Mouse (Mus musculus): ENCODE measurements around the gene Tdrd9. TPM values are rescaled to one million over a fixed set of nuclear protein-coding genes. Genes with fewer than 3 reads are reported as not detected.
"Not testable (repeated sequence)": the region's sequence is repeated elsewhere in the genome, so short reads cannot be mapped to it uniquely, and the experiment has no call there.

Tdrd9 gene
- polyA plus RNA-seq, 1 experiment, result not detected

DNA sequence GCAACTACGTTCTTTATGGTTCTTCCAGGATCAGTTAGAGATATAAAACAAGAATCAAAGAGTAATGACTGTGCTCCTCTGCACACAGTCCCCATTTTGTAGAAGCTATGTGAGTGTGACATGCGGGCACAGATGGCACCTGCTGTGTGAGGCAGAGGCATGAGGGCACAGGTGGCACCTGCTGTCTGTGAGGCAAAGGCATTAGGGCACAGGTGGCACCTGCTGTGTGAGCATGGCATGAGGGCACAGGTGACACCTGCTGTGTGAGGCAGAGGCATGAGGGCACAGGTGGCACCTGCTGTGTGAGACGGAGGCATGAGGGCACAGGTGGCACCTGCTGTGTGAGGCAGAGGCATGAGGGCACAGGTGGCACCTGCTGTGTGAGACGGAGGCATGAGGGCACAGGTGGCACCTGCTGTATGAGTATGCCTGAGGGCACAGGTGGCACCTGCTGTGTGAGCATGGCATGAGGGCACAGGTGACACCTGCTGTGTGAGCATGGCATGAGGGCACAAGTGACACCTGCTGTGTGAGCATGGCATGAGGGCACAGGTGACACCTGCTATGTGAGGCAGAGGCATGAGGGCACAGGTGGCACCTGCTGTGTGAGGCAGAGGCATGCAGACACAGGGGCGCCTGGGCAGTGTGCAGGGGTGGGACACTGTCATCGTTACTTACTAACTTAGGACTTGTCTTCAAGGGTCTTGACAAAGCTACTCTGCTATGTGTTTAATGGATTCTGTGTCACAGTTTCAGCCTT is 64.2 kb downstream of the Tdrd9 start:
- H3K4me1 ChIP-seq (ENCODE audit: control insufficient read depth, insufficient read depth, insufficient read length, low read length); H3K4me3 ChIP-seq (ENCODE audit: insufficient read depth, low read depth, low read length); H3K27ac ChIP-seq (replicated peaks; ENCODE audit: low read depth, low read length): not testable (repeated sequence)

DNA sequence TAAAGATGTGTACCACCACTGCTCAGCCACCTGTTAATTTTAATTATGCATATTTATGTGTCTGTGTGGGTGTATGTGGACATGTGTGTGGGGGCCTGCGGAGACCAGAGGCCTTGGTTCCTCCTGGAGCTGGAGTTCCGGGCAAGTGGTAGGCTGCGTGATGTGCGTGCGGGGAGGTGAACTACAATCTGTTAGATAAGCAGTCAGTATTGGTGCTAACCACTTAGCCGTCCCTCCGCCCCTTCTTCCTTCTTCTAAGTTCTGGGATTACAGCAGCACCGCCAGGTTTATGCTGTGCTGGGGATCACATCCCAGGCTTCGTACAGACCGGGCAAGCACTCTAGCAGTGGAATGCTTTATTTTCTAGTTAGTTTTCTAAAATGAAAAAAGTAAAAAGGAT is 67.1 kb downstream of the Tdrd9 start:
- no peak overlapping the region for H3K27ac ChIP-seq (replicated peaks; ENCODE audit: low read depth, low read length)
- H3K4me1 ChIP-seq (ENCODE audit: control insufficient read depth, insufficient read depth, insufficient read length, low read length), result no peaks in the 10 kb centered on the region
- H3K4me3 ChIP-seq (ENCODE audit: insufficient read depth, low read depth, low read length), result no peak overlapping the region

DNA sequence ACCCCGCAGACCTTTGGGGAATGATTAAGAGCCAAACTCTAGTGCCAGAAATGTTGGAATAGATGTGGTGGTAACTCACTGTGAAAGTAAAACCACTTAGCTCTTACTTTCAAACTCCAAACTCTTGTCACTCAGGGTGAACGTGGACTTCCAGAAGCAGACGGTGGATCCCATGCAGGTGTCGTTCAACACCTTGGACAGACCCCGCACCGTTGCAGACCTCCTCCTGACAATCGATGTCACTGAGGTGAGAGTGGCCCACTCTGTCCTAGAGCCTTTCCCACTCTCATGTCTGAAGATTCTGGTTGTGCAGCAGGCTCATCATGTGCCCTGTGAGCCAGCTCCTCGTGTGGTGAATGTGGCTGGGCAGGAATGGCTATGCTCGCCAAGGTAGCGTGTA is 67.8 kb downstream of the Tdrd9 start:
- Histone ChIP-seq H3K4me1 (ENCODE audit: control insufficient read depth, insufficient read depth, insufficient read length, low read length) (no peaks in the 10 kb centered on the region), H3K27ac (replicated peaks; ENCODE audit: low read depth, low read length) (no peak overlapping the region), H3K4me3 (ENCODE audit: insufficient read depth, low read depth, low read length) (no peak overlapping the region)

- Histone ChIP-seq H3K4me1 (ENCODE audit: control insufficient read depth, insufficient read depth, insufficient read length, low read length) (no peaks in the 10 kb centered on the region), H3K4me3 (ENCODE audit: insufficient read depth, low read depth, low read length) (no peak overlapping the region), H3K27ac (replicated peaks; ENCODE audit: low read depth, low read length) (no peak overlapping the region)
These were observed 71.3 kb downstream of the Tdrd9 start for GRCm38 (mm10) chr12:112042681-112043080.

GRCm38 (mm10) chr12:112077651-112078050 is 106.3 kb downstream of the Tdrd9 start:
- H3K27ac ChIP-seq (replicated peaks; ENCODE audit: low read depth, low read length), result no peak overlapping the region
- H3K4me3 ChIP-seq (ENCODE audit: insufficient read depth, low read depth, low read length), result no peak overlapping the region

DNA sequence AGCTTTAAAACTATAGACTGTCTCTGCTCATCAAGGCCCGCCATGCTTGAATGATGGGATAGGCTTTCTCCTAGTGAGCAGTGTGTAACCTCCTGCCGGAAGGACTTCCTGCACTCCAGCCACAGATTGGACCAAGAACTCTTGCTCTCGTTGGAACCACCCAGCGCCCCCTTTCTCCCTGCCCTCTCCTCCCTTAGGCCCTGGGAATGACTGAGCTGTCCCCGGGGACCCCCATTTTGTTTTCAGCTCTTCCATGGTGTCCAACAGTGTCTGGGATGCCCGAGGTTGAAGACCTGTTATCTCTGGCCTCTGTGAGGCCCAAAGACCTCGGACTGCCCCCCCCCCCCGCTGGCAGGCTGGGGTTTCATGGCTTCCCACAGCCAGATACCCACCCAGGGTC is 108.6 kb downstream of the Tdrd9 start:
- H3K4me3 ChIP-seq (ENCODE audit: insufficient read depth, low read depth, low read length), result no peak overlapping the region
- H3K27ac ChIP-seq (replicated peaks; ENCODE audit: low read depth, low read length), result no peak overlapping the region

More at GRCm38 (mm10) chr12:112077651-112078050, 106.3 kb downstream of the Tdrd9 start:
- no peaks in the 10 kb centered on the region for H3K4me1 ChIP-seq (ENCODE audit: control insufficient read depth, insufficient read depth, insufficient read length, low read length)

DNA sequence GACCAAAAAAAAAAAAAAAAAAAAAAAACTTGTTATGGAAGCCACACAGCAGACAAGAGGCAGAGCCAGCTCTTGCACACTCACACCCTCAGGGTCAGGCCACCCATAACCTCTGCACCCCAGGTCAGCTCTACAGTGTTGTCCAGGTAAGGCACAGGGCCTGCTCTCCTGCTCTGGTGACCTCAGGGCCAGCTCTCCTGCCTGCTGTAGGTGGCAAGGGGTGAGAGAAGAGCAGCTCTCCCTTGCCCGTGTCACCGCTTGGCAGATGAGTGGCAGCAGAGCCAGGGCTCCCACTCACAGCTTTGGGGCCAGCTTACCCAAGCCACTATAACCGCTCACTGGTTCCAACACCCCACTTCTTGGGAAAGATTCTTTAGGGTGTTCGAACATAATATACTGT is 109.6 kb downstream of the Tdrd9 start:
- H3K4me3 ChIP-seq (ENCODE audit: insufficient read depth, low read depth, low read length), result no peak overlapping the region
- no peaks in the 10 kb centered on the region for H3K4me1 ChIP-seq (ENCODE audit: control insufficient read depth, insufficient read depth, insufficient read length, low read length)
- no peak overlapping the region for H3K27ac ChIP-seq (replicated peaks; ENCODE audit: low read depth, low read length)

More for the DNA sequence above, 108.6 kb downstream of the Tdrd9 start:
- H3K4me1 ChIP-seq (ENCODE audit: control insufficient read depth, insufficient read depth, insufficient read length, low read length), result no peaks in the 10 kb centered on the region

- Histone ChIP-seq H3K4me1 (ENCODE audit: control insufficient read depth, insufficient read depth, insufficient read length, low read length) (no peaks in the 10 kb centered on the region), H3K27ac (replicated peaks; ENCODE audit: low read depth, low read length) (no peak overlapping the region)
These were observed 110.9 kb downstream of the Tdrd9 start for GRCm38 (mm10) chr12:112082241-112082640.

DNA sequence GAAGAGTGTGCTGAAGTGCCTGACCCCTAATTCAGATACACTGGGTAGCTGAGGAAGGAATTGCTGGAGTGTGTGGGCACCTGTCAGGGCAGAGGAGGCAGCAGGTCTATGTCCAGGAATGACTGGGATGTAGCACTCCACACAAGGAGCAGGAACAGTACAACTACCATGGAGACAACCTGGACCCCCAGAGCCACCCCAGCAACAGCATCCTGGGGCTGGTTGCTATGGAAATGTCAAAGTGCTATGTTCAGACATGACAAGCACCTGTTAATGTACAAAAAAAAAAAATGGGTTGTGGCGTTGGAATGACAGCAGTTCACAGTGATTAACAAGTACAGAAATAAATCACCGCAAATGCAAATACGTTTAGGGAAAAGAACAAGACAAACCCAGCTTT is 114.9 kb downstream of the Tdrd9 start:
- Histone ChIP-seq H3K27ac (replicated peaks; ENCODE audit: low read depth, low read length) (no peak overlapping the region), H3K4me1 (ENCODE audit: control insufficient read depth, insufficient read depth, insufficient read length, low read length) (no peaks in the 10 kb centered on the region), H3K4me3 (ENCODE audit: insufficient read depth, low read depth, low read length) (no peak overlapping the region)

More at GRCm38 (mm10) chr12:112082241-112082640, 110.9 kb downstream of the Tdrd9 start:
- H3K4me3 ChIP-seq (ENCODE audit: insufficient read depth, low read depth, low read length), result no peak overlapping the region

DNA sequence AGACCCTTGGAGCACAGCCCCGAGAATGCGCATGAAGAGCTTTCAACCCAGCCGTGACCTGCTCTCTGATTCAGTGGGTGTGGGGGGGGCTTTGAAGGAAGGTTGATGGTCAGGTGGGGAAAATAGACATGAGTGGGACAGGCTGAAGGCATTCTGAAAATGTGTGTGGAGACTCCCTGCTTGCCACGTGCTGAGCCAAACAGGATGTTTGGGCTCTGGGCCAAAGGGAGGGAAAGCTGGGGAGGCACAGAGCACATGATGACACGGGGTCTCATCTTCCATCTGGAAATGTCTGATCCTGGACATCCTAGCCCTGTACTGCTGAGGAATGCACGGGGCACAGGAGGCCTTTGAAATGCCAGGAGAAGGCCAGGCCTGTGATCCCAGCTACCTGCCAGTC is 115.4 kb downstream of the Tdrd9 start:
- Histone ChIP-seq H3K4me3 (ENCODE audit: insufficient read depth, low read depth, low read length) (no peak overlapping the region), H3K4me1 (ENCODE audit: control insufficient read depth, insufficient read depth, insufficient read length, low read length) (no peaks in the 10 kb centered on the region), H3K27ac (replicated peaks; ENCODE audit: low read depth, low read length) (no peak overlapping the region)

DNA sequence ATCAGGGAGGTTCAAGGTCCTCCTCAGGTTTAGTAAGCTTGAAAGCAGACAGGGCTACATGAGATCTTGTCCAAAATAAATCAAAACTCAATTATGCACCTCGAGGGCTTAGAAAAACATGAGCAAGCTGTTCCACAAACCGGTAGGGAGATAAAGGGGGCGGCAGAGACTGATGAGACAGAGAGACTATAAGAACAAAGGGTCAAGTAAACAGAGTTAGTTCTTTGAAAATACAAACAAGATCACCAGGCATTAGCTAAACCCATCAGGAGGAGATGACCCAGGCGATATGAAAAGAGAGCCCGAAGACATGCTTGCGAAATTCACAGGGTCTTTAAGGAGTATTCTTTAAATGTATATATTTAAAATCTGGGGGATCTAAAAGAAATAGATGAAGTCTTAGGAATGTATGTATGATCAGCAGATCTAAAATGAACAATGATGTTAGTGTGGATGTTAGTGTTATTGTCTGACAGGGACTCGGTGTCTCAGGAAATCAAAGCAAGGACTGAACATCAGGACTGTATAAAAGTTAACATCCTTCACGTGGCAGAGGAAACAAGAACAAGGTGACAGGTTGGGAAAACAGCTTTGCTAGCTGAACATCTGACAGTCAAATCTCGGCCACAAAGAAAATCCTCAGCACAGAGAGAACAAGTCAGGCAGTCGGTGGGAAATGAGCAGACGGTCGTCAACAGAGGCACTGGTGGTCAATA is 117.4 kb downstream of the Tdrd9 start:
- no peak overlapping the region for H3K4me3 ChIP-seq (ENCODE audit: insufficient read depth, low read depth, low read length)
- no peaks in the 10 kb centered on the region for H3K4me1 ChIP-seq (ENCODE audit: control insufficient read depth, insufficient read depth, insufficient read length, low read length)
- H3K27ac ChIP-seq (replicated peaks; ENCODE audit: low read depth, low read length), result no peak overlapping the region

DNA sequence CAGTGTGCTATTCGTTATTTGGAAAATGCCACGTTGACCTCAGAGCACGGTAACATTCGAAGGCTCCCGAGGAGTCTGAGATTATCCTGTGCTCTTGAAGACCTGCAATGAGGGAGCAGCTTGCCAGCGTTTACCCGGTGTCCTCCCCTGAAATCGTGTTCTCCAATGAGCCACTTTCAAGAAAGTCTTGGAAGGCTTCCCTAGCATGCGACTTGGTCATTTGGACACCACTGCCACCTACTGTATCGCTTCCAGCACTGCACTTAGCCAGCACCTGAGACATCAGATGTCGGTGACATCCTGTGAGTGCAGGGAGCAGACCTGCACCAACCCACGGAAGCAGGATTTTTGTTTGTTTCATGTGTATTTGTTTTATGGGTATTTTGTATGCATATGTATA is 119.7 kb downstream of the Tdrd9 start:
- no peak overlapping the region for H3K4me3 ChIP-seq (ENCODE audit: insufficient read depth, low read depth, low read length)
- no peak overlapping the region for H3K27ac ChIP-seq (replicated peaks; ENCODE audit: low read depth, low read length)
- no peaks in the 10 kb centered on the region for H3K4me1 ChIP-seq (ENCODE audit: control insufficient read depth, insufficient read depth, insufficient read length, low read length)

- Histone ChIP-seq H3K4me3 (ENCODE audit: insufficient read depth, low read depth, low read length) (no peak overlapping the region), H3K27ac (replicated peaks; ENCODE audit: low read depth, low read length) (no peak overlapping the region), H3K4me1 (ENCODE audit: control insufficient read depth, insufficient read depth, insufficient read length, low read length) (peaks cover 4% of the 10 kb centered on the region; the same call in 1 of the 2 replicates)
These were observed 123.0 kb downstream of the Tdrd9 start for GRCm38 (mm10) chr12:112094261-112094880.

DNA sequence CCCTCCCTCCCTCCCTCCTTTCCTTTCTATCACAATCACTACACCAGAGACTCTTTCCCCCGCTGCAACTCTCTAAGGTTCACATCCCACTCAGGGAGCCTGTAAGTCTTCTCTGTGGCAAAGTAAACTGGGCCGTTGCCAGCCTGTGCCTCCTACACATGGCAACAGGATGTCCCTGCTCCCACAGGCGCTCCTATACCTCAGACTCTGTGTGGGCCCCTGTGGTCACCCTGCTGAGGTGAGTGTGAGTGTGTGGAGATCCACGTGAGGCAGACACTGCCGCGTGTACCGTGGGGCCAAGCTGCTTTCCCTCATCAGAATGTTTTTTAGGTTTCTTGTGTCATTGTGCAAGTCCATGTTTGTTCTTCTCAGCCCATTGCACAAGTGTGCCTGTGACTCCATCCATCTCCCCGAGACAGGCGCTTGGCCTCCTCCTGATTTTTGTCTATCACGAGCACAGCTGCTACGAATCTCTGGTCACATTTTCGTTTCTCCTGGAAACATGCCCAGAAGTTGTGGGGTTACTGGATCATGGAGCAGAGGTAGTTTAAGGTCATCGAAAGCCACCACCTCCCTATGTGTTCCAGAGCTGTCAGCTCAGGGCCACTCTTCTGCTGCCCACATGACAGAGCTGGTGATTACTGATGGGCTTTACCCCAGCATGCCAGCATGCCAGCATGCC is 124.8 kb downstream of the Tdrd9 start:
- Histone ChIP-seq H3K4me3 (ENCODE audit: insufficient read depth, low read depth, low read length) (no peak overlapping the region), H3K27ac (replicated peaks; ENCODE audit: low read depth, low read length) (peak overlapping the region; percentile 79)

GRCm38 (mm10) chr12:112096733-112097117 is 125.4 kb downstream of the Tdrd9 start:
- Histone ChIP-seq H3K4me1 (ENCODE audit: control insufficient read depth, insufficient read depth, insufficient read length, low read length) (peaks cover 4% of the 10 kb centered on the region; the same call in 1 of the 2 replicates), H3K27ac (replicated peaks; ENCODE audit: low read depth, low read length) (peak overlapping the region; percentile 53)

More for the DNA sequence above, 124.8 kb downstream of the Tdrd9 start:
- H3K4me1 ChIP-seq (ENCODE audit: control insufficient read depth, insufficient read depth, insufficient read length, low read length), result peaks cover 4% of the 10 kb centered on the region; the same call in 1 of the 2 replicates

More at GRCm38 (mm10) chr12:112096733-112097117, 125.4 kb downstream of the Tdrd9 start:
- no peak overlapping the region for H3K4me3 ChIP-seq (ENCODE audit: insufficient read depth, low read depth, low read length)
